Mouse (Mus musculus): Measurements from ENCODE around the gene Polr2c.

DNA sequence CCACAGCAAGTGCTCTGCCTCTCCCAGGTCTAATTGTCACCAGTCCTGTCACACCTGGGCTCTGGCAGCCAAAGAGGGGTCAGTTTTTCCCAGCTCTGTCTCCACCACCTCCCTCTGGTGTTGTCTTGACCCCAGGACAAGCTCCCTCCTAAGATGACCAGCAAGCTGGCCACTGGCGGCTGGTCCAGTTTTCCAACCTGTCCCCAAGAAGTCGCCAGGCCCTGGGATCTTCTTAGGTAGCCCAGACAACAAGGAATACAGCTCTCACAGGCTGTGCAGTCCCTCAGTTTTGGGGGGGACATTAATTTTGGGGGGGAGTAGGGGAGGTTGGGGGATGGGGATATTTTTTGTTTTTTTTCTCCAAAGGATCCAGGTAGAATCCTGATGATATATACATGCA is 15.3 kb downstream of the Polr2c start:
- TF ChIP-seq CTCF (IDR thresholded peaks at IDR 0.05): no peak
- no peak for TF ChIP-seq EP300 (IDR thresholded peaks at IDR 0.05)
